Mouse (Mus musculus): ENCODE measurements around the gene Asic1. TPM values are rescaled to one million over a fixed set of nuclear protein-coding genes. Genes with fewer than 3 reads are reported as not detected.

Asic1 gene
- polyA plus RNA-seq (2012; rRNA removed), result 0.42 and 0.56 TPM in 2 replicates

DNA sequence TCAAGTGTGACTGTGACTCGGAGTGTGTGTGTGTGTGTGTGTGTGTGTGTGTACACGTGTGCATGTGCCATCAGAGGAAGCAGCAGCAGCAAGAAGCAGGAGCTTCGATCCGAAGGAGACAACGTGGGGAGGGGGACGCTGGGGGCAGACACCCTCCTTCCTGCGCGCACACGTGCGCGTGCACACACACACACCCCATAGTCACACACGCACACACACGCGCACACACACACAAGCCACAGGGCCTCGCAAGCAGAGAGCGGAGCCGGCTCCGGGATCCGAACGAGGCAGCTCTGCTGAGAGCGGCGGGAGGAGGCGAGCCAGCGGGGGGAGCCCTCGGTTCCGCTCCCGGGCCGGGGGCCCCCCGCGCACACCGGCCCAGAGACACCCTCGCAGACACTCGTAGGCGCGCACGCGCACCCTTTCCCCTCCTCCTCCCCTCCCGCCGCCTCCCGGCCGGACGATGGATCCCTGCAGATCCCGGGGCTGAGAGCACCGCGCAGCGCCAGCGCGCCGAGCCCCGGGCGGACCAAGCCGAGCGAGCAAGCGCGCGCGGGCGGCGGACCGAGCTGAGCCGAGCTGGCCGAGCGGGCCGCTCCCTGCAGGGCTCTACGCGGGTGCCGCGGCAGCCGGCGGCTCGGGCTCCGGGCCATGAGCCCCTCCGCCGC is at the start of gene Asic1:
Asic1 (plus strand) TSS at position 215 of the 668 bp plus-strand sequence.

DNA sequence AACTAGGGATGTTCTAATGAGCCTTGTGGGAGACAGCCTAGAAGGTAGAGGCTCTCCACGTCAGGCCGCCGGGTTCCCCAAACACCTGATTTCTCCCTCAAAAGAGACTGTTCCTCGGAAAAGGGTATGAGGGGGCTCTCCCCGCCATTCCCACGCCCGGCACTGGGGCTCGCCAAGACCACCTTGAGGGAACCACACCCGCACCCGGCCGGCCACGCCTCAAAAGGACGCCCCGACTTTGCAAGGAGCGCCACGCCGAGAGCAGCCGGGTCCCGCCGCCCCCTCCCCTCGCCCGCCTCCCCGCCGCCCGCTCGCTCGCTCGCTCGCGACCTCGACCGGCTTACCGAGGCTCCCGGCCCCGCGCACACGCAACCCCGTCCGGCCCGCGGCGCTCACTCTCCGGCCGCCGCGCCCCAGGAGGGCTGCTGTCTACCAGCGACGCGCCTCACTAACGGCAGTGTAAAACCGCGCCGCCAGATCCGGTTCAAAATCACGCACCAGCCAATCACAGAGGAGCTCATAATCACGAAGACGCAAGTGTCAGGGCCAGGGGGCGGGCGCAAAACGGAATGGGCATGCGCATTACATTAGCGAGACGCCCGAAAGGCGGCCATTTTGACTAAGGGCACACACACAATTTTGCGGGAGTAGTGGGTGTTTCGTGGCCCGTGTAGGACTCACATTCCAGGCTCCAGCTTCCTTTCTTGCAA is 18.9 kb upstream of the Asic1 start, which contains the start of gene Racgap1:
Racgap1 (minus strand) TSS at position 494 of the 710 bp plus-strand sequence.

DNA sequence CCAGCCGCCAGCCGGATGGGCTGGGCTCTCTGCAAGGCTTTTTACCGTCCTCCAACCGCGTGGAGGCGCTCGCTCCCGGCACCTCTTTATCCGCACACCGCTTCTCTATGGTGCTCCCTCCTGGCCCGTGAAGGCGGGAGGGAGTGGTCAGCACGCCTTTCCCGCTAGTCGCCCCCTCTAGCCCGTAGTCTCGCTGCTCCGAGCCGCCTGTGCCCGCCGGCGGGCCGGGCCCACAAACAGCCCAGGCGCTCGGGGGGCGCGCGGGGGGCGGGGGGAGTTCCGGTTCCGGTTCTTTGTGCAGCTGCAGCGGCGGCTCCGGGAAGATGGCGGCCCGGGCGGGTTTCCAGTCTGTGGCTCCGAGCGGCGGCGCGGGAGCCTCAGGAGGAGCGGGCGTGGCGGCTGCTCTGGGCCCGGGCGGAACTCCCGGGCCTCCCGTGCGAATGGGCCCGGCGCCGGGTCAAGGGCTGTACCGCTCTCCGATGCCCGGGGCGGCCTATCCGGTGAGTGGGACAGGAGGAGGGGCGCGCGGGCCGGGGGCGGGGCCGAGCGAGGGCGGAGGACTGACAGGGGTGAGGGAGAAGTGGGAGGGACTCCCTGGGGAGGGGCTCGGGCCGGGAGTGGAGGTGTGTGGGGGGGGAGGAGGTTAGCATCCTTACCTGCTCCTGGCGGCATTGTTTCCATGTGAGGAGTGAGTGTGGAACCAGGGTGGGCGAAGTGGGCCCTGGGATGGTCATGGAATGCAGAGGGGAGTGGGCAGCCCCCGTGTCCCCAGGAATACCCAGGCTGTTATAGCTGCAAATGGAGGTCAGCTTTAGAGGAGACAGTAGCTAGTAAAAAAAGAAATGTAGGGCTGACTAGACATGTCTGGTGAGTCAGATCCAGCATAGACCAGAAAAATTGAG is 32.1 kb downstream of the Asic1 start, which contains the start of gene Smarcd1:
Smarcd1 (plus strand) TSS at position 131 of the 902 bp plus-strand sequence.

DNA sequence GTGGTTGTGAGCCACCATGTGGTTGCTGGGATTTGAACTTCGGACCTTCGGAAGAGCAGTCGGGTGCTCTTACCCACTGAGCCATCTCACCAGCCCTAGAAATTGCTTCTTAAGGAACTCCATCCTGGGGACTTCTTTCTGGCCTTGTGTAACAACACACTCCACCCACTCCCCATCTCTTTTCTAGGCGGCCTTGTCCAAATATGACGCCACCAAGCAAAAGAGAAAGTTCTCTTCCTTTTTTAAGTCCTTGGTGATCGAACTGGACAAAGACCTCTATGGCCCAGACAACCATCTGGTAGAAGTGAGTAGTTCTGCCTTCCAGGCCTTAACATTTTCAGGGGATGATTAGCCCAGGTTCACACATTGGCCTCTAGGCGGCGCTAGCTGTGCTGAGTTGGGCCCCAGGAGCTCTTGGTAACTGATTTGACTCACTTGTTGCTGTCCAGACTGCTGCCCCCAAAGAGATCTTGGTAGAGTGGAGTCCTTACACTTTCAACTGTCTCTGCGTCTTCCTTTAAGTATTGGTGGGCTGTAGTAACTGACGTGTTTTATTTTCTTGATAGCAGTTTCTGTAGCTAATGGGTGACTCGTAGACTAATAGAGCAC is 35.4 kb downstream of the Asic1 start, which contains the start of gene Gm17349:
Gm17349 (minus strand) TSS at position 51 of the 609 bp plus-strand sequence.

DNA sequence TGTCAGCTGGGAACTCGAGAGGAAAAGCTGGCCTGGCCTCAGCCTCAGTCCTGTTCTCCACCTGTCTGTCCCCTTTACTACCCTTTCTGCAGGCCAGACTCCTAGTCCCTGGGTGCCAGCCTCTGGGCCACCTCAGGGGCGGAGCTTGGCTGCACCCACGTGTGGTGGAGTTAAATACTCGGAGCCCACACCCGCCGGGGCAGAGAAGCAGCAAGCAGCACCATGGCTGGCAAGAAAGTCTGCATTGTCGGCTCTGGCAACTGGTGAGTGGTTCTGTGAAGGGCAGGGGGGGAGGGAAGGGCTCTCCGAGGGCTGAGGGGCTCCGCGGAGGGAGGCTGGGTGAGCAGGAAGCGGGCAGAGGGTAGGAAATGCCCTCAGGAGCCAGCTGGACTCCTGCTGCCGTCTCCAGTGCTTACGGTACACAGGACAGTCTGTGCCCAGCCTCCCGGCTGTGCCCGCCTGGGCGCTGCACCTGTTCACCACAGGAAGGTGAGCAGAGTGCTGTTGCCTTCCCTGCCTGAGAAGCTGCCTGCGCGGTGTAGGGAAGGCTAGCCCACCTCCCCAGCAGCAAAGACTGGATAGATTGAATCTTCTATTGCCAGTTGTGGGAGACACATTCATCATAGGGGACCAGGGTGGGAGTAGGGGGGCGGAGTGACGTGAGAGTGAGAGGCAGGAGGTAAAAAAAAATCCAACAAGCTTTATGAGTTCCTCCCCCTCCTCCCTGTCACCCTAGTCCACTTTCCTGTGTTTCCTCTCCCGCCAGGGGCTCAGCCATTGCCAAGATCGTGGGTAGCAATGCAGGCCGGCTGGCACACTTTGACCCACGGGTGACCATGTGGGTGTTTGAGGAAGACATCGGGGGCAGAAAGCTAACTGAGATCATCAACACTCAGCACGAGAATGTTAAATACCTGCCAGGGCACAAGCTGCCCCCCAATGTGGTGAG is 47.5 kb downstream of the Asic1 start, which contains the start of gene Gpd1:
Gpd1 (plus strand) TSS at position 130 of the 949 bp plus-strand sequence.

DNA sequence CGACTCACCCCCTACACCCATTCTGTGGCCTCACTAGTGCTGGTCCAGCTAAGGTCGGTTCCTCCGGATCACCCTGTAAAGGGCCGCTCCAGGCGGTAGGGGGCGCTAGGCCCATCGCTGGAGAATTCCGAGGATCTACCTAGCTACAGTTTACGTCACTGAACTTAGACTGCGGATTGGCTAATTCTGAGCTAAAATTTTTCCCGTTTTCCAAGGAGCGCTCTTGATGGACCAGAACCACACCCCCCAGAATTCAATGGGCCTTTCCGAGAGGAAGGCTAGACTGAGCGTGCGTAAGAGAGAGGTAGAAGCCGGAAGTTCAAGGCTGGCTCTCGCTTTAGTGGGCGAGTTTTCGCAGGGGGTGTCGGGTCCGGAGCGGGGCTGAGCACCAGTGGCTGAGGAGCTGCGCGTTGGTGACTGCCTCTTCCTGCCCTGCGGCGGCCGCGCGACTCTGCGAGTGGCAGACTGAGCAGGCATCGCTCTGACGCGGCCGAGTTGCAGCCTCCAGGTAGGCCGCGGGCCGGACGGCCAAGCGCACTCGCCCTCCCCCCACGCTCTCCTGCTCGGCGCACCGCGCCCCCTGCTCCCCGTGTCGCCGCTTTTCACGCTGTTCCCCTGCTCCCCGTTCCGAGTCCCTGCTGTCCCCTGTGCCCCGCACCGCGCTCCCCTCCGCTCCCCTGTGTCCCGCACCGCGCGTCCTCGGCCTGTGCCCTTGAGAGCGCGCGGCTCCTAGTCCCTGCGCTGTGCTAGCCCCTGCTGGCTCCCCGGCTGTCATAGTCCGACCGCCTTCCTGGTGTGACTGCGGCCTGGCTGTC is 55.4 kb downstream of the Asic1 start, which contains the start of gene Cox14:
Cox14 (plus strand) TSS at position 278 of the 815 bp plus-strand sequence.

Other genes starting within 250 kb of the Asic1 start
- gene Nckap5l, start 212.6 kb upstream of the Asic1 start, polyA plus RNA-seq (2012; rRNA removed), result 4.2 and 4.4 TPM in 2 replicates
- 5.7 and 7.1 TPM in 2 replicates for gene Bcdin3d, start 195.6 kb upstream of the Asic1 start, polyA plus RNA-seq (2012; rRNA removed)
- 1.0 and 2.0 TPM in 2 replicates for gene Faim2, start 142.2 kb upstream of the Asic1 start, polyA plus RNA-seq (2012; rRNA removed)
- not detected in 2 replicates for gene Aqp2, start 91.3 kb upstream of the Asic1 start, polyA plus RNA-seq (2012; rRNA removed)
- 0.19 and 0.43 TPM in 2 replicates for gene Aqp5, start 79.6 kb upstream of the Asic1 start, polyA plus RNA-seq (2012; rRNA removed)
- not detected in 2 replicates for gene Aqp6, start 69.0 kb upstream of the Asic1 start, polyA plus RNA-seq (2012; rRNA removed)
- 10.6 and 12.4 TPM in 2 replicates for gene Racgap1, start 18.7 kb upstream of the Asic1 start, polyA plus RNA-seq (2012; rRNA removed)
- gene Smarcd1, start 31.8 kb downstream of the Asic1 start, polyA plus RNA-seq (2012; rRNA removed), result 20.5 and 22.6 TPM in 2 replicates
- 1.3 and 2.1 TPM in 2 replicates for gene Gm17349, start 35.1 kb downstream of the Asic1 start, polyA plus RNA-seq (2012; rRNA removed)
- gene Gpd1, start 47.1 kb downstream of the Asic1 start, polyA plus RNA-seq (2012; rRNA removed), result 24.8 and 25.9 TPM in 2 replicates
- 367 and 448 TPM in 2 replicates for gene Cox14, start 55.2 kb downstream of the Asic1 start, polyA plus RNA-seq (2012; rRNA removed)
- gene Cers5, start 102.5 kb downstream of the Asic1 start, polyA plus RNA-seq (2012; rRNA removed), result 23.7 and 24.2 TPM in 2 replicates
- 55.7 and 67.8 TPM in 2 replicates for gene Lima1, start 205.1 kb downstream of the Asic1 start, polyA plus RNA-seq (2012; rRNA removed)